Mouse (Mus musculus) hindbrain, embryonic 11.5 days (tissue): ENCODE measurements at regions not wholly inside any gene's neighbourhood (a gene's known extent, or its start where the extent isn't known, plus 50 kb on each side); places are given as distances from the start of the nearest gene placed in this dataset.
A peak's percentile ranks its signal among the peaks of the same experiment; 100 is the strongest.

Source experiments
- ATAC-seq: fragments of 200-750 bp; cut with Nextera tagmentation; 2 replicates; pipeline ENCODE4 v1.8.0; 2017; ENCODE audit warnings: mild to moderate bottlenecking, moderate TSS enrichment, moderate library complexity; ENCODE audit not compliant: low FRiP score
- DNase-seq: peaks from one replicate; pipeline ENCODE4 v3.0.0-alpha.2; 2015; ENCODE audit warnings: low spot score
- H3K27ac ChIP-seq: fragments of 300-500 bp; sonication (generic); 2 replicates; pipeline ENCODE4 v1.5.1; 2014; ENCODE audit warnings: mild to moderate bottlenecking, low read depth, low read length
- H3K27me3 ChIP-seq: fragments of 300-500 bp; sonication (generic); 2 replicates; pipeline ENCODE4 v1.6.1; 2014; ENCODE audit warnings: mild to moderate bottlenecking, low read length, moderate library complexity, mixed read lengths; ENCODE audit not compliant: control insufficient read depth, insufficient read depth
- H3K36me3 ChIP-seq: fragments of 300-500 bp; sonication (generic); 2 replicates; pipeline ENCODE4 v1.6.1; 2014; ENCODE audit warnings: mild to moderate bottlenecking, low read length, moderate library complexity, mixed read lengths; ENCODE audit not compliant: control insufficient read depth, insufficient read depth
- H3K4me1 ChIP-seq: fragments of 300-500 bp; sonication (generic); replicated peaks from 2 replicates; pipeline ENCODE4 v1.6.1; 2014; ENCODE audit warnings: low read length, mixed read lengths; ENCODE audit not compliant: control insufficient read depth, insufficient read depth
- H3K4me2 ChIP-seq: fragments of 300-500 bp; sonication (generic); replicated peaks from 2 replicates; pipeline ENCODE4 v1.6.1; 2014; ENCODE audit warnings: mild to moderate bottlenecking, low read depth, low read length
- H3K4me3 ChIP-seq: fragments of 300-500 bp; sonication (generic); 2 replicates; pipeline ENCODE4 v1.5.1; 2014; ENCODE audit warnings: low read depth, low read length
- H3K9ac ChIP-seq: fragments of 300-500 bp; sonication (generic); 2 replicates; pipeline ENCODE4 v1.6.1; 2014; ENCODE audit warnings: low read depth, low read length
- H3K9me3 ChIP-seq: fragments of 300-500 bp; sonication (generic); 2 replicates; pipeline ENCODE4 v1.6.1; 2016; ENCODE audit warnings: low read length; ENCODE audit not compliant: control insufficient read depth
- WGBS: fragments of 180-500 bp; shearing (Covaris S2); extraction: QIAGEN DNeasy Blood & Tissue Kit; methylation state at CpG from one replicate; pipeline ENCODE4 v1.1.7; 2014; 5-methylcytosine and 5-hydroxymethylcytosine counted together

DNA sequence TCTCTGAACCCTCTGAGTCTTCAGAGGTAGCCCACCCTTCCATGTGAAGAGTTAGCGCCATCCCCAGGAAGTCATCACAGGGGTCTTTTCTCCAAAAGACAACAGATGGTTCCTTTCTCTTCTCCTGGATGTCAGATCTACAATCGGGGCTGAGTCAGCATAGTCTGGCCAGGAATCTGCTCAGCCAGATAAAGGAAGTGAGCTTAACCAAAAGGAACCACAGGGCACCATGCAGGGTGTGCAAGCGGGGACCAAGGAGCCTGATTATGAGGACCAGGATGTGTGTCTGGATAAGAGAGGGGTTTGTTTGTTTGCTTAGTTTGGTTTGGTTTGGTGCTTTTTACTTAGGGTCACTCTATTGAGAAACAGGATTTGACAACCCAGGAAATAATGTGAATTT lies 74.6 kb upstream of the Pcgf5 start:
- Histone ChIP-seq H3K36me3 (no peaks in the 10 kb centered on the region), H3K9ac (no peak overlapping the region), H3K27me3 (no peaks in the 10 kb centered on the region), H3K9me3 (no peaks in the 10 kb centered on the region), H3K27ac (no peak overlapping the region), H3K4me1 (no peaks in the 10 kb centered on the region), H3K4me3 (no peak overlapping the region), H3K4me2 (no peak overlapping the region)
- DNase-seq (peak; percentile 1), ATAC-seq (no peak)
- WGBS: 34% methylated on average over 3 of the region's 3 CpGs

DNA sequence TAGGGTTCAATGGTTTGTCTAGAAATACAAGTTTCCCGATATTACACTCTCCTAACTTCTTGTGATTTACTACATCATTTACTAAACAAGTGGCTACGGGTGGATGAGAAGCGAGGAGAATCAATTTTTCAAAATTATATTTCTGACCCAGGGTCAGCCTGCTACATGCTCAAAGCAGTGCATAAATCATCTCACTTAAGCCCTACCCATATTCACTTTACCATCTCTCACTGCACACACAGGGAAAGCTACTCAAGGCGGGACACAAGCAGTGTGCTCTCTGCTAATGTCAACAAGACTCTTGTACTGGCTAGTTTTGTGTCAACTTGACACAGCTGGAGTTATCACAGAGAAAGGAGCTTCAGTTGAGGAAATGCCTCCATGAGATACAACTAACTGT lies 62.6 kb upstream of the Pcgf5 start:
- H3K9me3 ChIP-seq: no peaks in the 10 kb centered on the region
- no peak overlapping the region for H3K9ac ChIP-seq
- no peaks in the 10 kb centered on the region for H3K4me1 ChIP-seq
- no peaks in the 10 kb centered on the region for H3K27me3 ChIP-seq
- ATAC-seq: no peak
- no peak overlapping the region for H3K4me3 ChIP-seq
- no peaks in the 10 kb centered on the region for H3K36me3 ChIP-seq
- H3K27ac ChIP-seq: no peak overlapping the region
- H3K4me2 ChIP-seq: no peak overlapping the region
- no peak for DNase-seq
- 87% methylated on average over 4 of the region's 4 CpGs for WGBS

DNA sequence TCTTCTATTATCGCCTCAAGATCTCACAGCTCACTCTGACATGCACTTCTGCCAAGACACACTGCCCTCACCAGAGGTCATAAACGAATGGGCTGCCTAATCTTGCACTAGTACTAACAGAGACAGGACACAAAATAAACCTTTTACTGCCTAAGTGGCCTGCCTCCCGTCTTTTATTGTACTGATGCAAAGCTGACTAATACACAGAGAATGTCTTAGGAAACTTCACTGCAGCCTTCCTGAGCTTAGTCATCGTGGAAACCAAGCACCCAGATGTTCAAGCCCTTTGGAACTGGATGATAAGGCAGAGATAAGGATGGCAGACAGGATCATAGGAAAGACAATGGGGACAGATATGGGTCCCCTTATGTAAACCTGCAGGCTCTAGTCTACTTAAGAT lies 57.3 kb upstream of the Pcgf5 start:
- Histone ChIP-seq H3K27me3 (no peaks in the 10 kb centered on the region), H3K9ac (no peak overlapping the region), H3K36me3 (no peaks in the 10 kb centered on the region), H3K4me3 (no peak overlapping the region), H3K4me1 (no peaks in the 10 kb centered on the region), H3K4me2 (no peak overlapping the region), H3K9me3 (no peaks in the 10 kb centered on the region), H3K27ac (no peak overlapping the region)
- ATAC-seq: no peak
- 82% methylated on average over 4 of the region's 4 CpGs for WGBS
- DNase-seq: no peak

DNA sequence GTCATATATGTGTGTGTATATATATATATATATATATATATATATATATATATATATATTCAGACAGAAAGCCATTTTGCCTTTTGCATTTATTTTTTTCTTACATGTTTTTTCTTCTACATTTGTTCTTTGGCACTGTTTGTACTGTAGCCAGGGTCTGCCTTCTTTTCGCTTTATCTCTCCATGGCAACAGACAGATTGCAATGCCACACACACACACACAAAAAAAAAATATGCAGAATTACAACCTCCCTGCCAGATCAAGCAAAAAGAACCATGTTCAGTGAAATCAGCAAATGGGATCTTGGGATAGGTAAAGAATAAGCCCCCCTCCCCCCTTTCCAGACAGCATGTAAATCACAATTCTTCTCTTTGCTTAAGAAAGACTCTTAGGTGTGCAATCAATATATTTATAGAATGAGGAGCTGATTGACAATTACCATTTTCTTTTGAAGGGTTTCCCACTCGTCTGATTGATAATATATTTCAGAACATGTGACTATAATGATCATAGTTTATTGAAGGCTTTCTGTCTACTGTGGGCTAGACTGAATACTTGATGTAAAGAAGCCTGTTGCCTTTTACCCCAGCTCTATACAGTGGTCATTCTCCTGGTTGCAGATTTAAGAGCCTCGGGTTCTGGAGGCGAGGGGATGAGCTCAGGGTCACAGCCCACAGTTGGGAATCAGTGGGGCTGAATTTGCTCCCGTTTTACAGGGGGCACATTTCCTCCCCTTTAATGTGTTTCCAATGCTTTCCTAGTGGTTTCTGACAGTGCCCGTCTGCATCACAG lies 54.7 kb upstream of the Pcgf5 start:
- ATAC-seq: no peak
- no peaks in the 10 kb centered on the region for H3K9me3 ChIP-seq
- no peak overlapping the region for H3K4me3 ChIP-seq
- no peaks in the 10 kb centered on the region for H3K4me1 ChIP-seq
- DNase-seq: no peak
- H3K4me2 ChIP-seq: no peak overlapping the region
- H3K27ac ChIP-seq: no peak overlapping the region
- H3K36me3 ChIP-seq: no peaks in the 10 kb centered on the region
- WGBS: 81% methylated on average over 6 of the region's 6 CpGs
- no peak overlapping the region for H3K9ac ChIP-seq
- H3K27me3 ChIP-seq: no peaks in the 10 kb centered on the region
